Mouse (Mus musculus) limb, embryonic 14.5 days (tissue): ENCODE data around the gene Ergic2. TPM values are rescaled to one million over a fixed set of nuclear protein-coding genes. Genes with fewer than 3 reads are reported as not detected.
A peak's percentile ranks its signal among the peaks of the same experiment; 100 is the strongest.

Experiments used
- ATAC-seq: fragments of 200-750 bp; cut with Nextera tagmentation; 2 replicates; pipeline ENCODE4 v1.8.0; 2017; ENCODE audit warnings: low read depth, moderate number of reproducible peaks, moderate TSS enrichment; ENCODE audit not compliant: low FRiP score
- DNase-seq: peaks from one replicate; pipeline ENCODE4 v3.0.0-alpha.2; 2015; ENCODE audit warnings: low spot score
- H3K27ac ChIP-seq: fragments of 300-500 bp; sonication (generic); replicated peaks from 2 replicates; pipeline ENCODE4 v1.5.1; 2014; ENCODE audit warnings: low read depth, mild to moderate bottlenecking, low read length, moderate library complexity, mixed read lengths
- H3K27me3 ChIP-seq: fragments of 300-500 bp; sonication (generic); 2 replicates; pipeline ENCODE4 v1.6.1; 2014; ENCODE audit warnings: low read length, mixed read lengths; ENCODE audit not compliant: control insufficient read depth, insufficient read depth
- H3K36me3 ChIP-seq: fragments of 300-500 bp; sonication (generic); 2 replicates; pipeline ENCODE4 v1.6.1; 2014; ENCODE audit warnings: mild to moderate bottlenecking, low read length, moderate library complexity, mixed read lengths; ENCODE audit not compliant: control insufficient read depth, insufficient read depth
- H3K4me1 ChIP-seq: fragments of 300-500 bp; sonication (generic); 2 replicates; pipeline ENCODE4 v1.6.1; 2014; ENCODE audit warnings: antibody characterized with exemption, low read length, mixed read lengths; ENCODE audit not compliant: control insufficient read depth, insufficient read depth
- H3K4me2 ChIP-seq: fragments of 300-500 bp; sonication (generic); replicated peaks from 2 replicates; pipeline ENCODE4 v1.6.1; 2014; ENCODE audit warnings: low read depth, mild to moderate bottlenecking, low read length, moderate library complexity; ENCODE audit not compliant: severe bottlenecking
- H3K4me3 ChIP-seq: fragments of 300-500 bp; sonication (generic); replicated peaks from 2 replicates; pipeline ENCODE4 v1.5.1; 2014; ENCODE audit warnings: low read length
- H3K9ac ChIP-seq: fragments of 300-500 bp; sonication (generic); 2 replicates; pipeline ENCODE4 v1.6.1; 2014; ENCODE audit warnings: mild to moderate bottlenecking, low read depth, low read length, moderate library complexity; ENCODE audit not compliant: severe bottlenecking
- H3K9me3 ChIP-seq: fragments of 300-500 bp; sonication (generic); 2 replicates; pipeline ENCODE4 v1.6.1; 2016; ENCODE audit warnings: low read length; ENCODE audit not compliant: control insufficient read depth
- POLR2A ChIP-seq: fragments of 200-500 bp; IDR thresholded peaks from 2 replicates; pipeline ENCODE4 v1.8.0; 2012; ENCODE audit warnings: inconsistent platforms, mild to moderate bottlenecking, moderate library complexity, borderline replicate concordance; ENCODE audit not compliant: insufficient read depth, insufficient read length; ENCODE audit errors: extremely low read depth
- WGBS: fragments of 180-500 bp; shearing (Covaris S2); extraction: QIAGEN DNeasy Blood & Tissue Kit; methylation state at CpG from one replicate; pipeline ENCODE4 v1.1.7; 2014; 5-methylcytosine and 5-hydroxymethylcytosine counted together
- polyA plus RNA-seq, 2 experiments: library from polyadenylated mRNA; depleted of rRNA in 1 of 2; stranded (reverse) in 1 of 2; unstranded in 1 of 2; fragments of >200 nt; fragmentation: Nextera tagmentation in 1 of 2; extraction: Ambion mirVana in 1 of 2; gene quantifications; 2 replicates each; pipeline versions ENCODE4 v1.2.1 to v1.2.3; 2012 to 2014

Gene Ergic2
- polyA plus RNA-seq, 2 experiments, result 112 to 187 TPM

- DNase-seq, result no peak
- no peak for TF ChIP-seq POLR2A
- H3K4me1 ChIP-seq, result no peaks in the 10 kb centered on the region
- H3K36me3 ChIP-seq, result no peaks in the 10 kb centered on the region
- no peak overlapping the region for H3K27ac ChIP-seq
- H3K9ac ChIP-seq, result no peak overlapping the region
- 92% methylated on average over 1 of the region's 1 CpGs for WGBS
- no peak for ATAC-seq
- no peak overlapping the region for H3K4me2 ChIP-seq
- no peaks in the 10 kb centered on the region for H3K27me3 ChIP-seq
- H3K9me3 ChIP-seq, result no peaks in the 10 kb centered on the region
- no peak overlapping the region for H3K4me3 ChIP-seq
Measured at GRCm38 (mm10) chr6:148142421-148142820, 69.8 kb downstream of the Ergic2 start.

- Histone ChIP-seq H3K27me3 (no peaks in the 10 kb centered on the region), H3K4me1 (no peaks in the 10 kb centered on the region), H3K4me3 (no peak overlapping the region), H3K36me3 (no peaks in the 10 kb centered on the region), H3K4me2 (no peak overlapping the region), H3K9me3 (no peaks in the 10 kb centered on the region), H3K27ac (no peak overlapping the region), H3K9ac (no peak overlapping the region)
- WGBS, result 75% methylated on average over 5 of the region's 5 CpGs
- ATAC-seq (no peak), DNase-seq (no peak)
- no peak for TF ChIP-seq POLR2A
Measured at GRCm38 (mm10) chr6:148141874-148142273, 70.3 kb downstream of the Ergic2 start.

GRCm38 (mm10) chr6:148139288-148139995, 72.7 kb downstream of the Ergic2 start:
- Histone ChIP-seq H3K4me3 (no peak overlapping the region), H3K4me1 (no peaks in the 10 kb centered on the region), H3K9me3 (no peaks in the 10 kb centered on the region), H3K27me3 (no peaks in the 10 kb centered on the region), H3K27ac (no peak overlapping the region), H3K9ac (no peak overlapping the region), H3K36me3 (no peaks in the 10 kb centered on the region), H3K4me2 (no peak overlapping the region)
- no peak for TF ChIP-seq POLR2A
- no peak for DNase-seq
- WGBS, result 86% methylated on average over 6 of the region's 6 CpGs
- no peak for ATAC-seq

DNA sequence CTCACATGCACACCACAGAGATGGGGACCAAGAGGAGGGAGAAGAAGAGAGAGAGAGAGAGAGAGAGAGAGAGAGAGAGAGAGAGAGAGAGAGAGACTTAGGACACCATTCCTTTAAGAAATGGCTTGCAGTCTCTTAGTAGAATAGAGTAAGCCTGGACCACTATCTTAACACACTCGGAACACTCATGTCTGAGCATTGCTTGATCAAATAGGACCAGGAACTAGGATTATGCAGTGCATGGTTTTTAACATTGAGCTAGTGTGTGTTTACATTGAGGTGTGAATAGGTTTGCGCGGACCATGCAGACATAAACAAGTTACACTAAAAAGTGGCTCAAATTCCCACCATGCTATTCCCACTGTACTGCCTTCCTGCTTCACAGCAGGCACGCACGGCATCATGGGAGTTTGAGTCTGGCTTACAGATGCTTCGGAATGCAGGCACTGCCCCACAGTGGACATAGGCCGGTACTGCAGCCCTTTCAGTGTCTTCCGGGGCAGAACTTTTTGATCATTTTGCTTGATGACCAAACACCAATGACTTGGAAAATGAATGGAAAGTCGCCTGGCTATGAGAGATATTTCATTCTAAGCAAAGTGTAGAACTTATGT, 76.3 kb downstream of the Ergic2 start:
- no peaks in the 10 kb centered on the region for H3K36me3 ChIP-seq
- TF ChIP-seq POLR2A, result no peak
- H3K4me3 ChIP-seq, result no peak overlapping the region
- no peaks in the 10 kb centered on the region for H3K9me3 ChIP-seq
- no peak overlapping the region for H3K4me2 ChIP-seq
- H3K9ac ChIP-seq, result no peak overlapping the region
- no peaks in the 10 kb centered on the region for H3K27me3 ChIP-seq
- DNase-seq (peak; percentile 61), ATAC-seq (peak; percentile 30; the same call in 1 of the 2 replicates)
- 31% methylated on average over 9 of the region's 9 CpGs for WGBS
- H3K4me1 ChIP-seq, result no peaks in the 10 kb centered on the region
- H3K27ac ChIP-seq, result no peak overlapping the region

GRCm38 (mm10) chr6:148133536-148133935, 78.6 kb downstream of the Ergic2 start:
- ATAC-seq, result no peak
- H3K4me1 ChIP-seq, result no peaks in the 10 kb centered on the region

GRCm38 (mm10) chr6:148132314-148132713, 79.9 kb downstream of the Ergic2 start:
- DNase-seq (no peak), ATAC-seq (no peak)
- Histone ChIP-seq H3K4me2 (no peak overlapping the region), H3K36me3 (no peaks in the 10 kb centered on the region), H3K27me3 (no peaks in the 10 kb centered on the region), H3K4me3 (no peak overlapping the region), H3K27ac (no peak overlapping the region), H3K4me1 (no peaks in the 10 kb centered on the region), H3K9ac (no peak overlapping the region), H3K9me3 (no peaks in the 10 kb centered on the region)
- 74% methylated on average over 10 of the region's 10 CpGs for WGBS
- TF ChIP-seq POLR2A, result no peak

More at GRCm38 (mm10) chr6:148133536-148133935, 78.6 kb downstream of the Ergic2 start:
- no peaks in the 10 kb centered on the region for H3K9me3 ChIP-seq
- no peaks in the 10 kb centered on the region for H3K36me3 ChIP-seq
- no peak overlapping the region for H3K4me3 ChIP-seq
- H3K27me3 ChIP-seq, result no peaks in the 10 kb centered on the region
- H3K27ac ChIP-seq, result no peak overlapping the region
- H3K9ac ChIP-seq, result no peak overlapping the region
- no peak for TF ChIP-seq POLR2A
- DNase-seq, result no peak
- H3K4me2 ChIP-seq, result no peak overlapping the region

Other genes with a start within 250 kb of the Ergic2 start
- 0.63 and 0.68 TPM in 2 replicates for gene Far2, start 165.1 kb downstream of the Ergic2 start, polyA plus RNA-seq (2012; rRNA removed)
- gene Far2, start 165.1 kb downstream of the Ergic2 start, polyA plus RNA-seq (2014; fragmentation: Nextera tagmentation; extraction: Ambion mirVana), result 2.3 and 2.8 TPM in 2 replicates
- gene Tmtc1, start 232.0 kb upstream of the Ergic2 start, polyA plus RNA-seq (2012; rRNA removed), result 3.0 and 4.5 TPM in 2 replicates
- 1.8 and 2.0 TPM in 2 replicates for gene Tmtc1, start 232.0 kb upstream of the Ergic2 start, polyA plus RNA-seq (2014; fragmentation: Nextera tagmentation; extraction: Ambion mirVana)